Mouse (Mus musculus): ENCODE measurements around the gene Cadps.

- no peak for TF ChIP-seq CTCF (IDR thresholded peaks at IDR 0.05; ENCODE audit: low read depth, low read length)
- TF ChIP-seq POLR2A (IDR thresholded peaks at IDR 0.05; ENCODE audit: extremely low read depth, insufficient read depth, low read length): no peak
These were observed 476.6 kb downstream of the Cadps start for GRCm38 (mm10) chr14:12346011-12346864.
